Mouse (Mus musculus): ENCODE data around the gene Rb1.

Gene Rb1

GRCm38 (mm10) chr14:73201447-73201846 lies 124.2 kb downstream of the Rb1 start:
- DNase-seq: no peak

- no peak for DNase-seq
Measured at GRCm38 (mm10) chr14:73199058-73199457, 126.6 kb downstream of the Rb1 start.

- no peak for DNase-seq
Measured at GRCm38 (mm10) chr14:73186875-73187274, 138.7 kb downstream of the Rb1 start.

GRCm38 (mm10) chr14:73181144-73181543 lies 144.5 kb downstream of the Rb1 start:
- DNase-seq: no peak

GRCm38 (mm10) chr14:73180671-73181070 lies 145.0 kb downstream of the Rb1 start:
- no peak for DNase-seq

GRCm38 (mm10) chr14:73179221-73179681 lies 146.4 kb downstream of the Rb1 start:
- DNase-seq: no peak

- no peak for DNase-seq
Measured at GRCm38 (mm10) chr14:73177961-73178360, 147.7 kb downstream of the Rb1 start.

GRCm38 (mm10) chr14:73176266-73176665 lies 149.4 kb downstream of the Rb1 start:
- no peak for DNase-seq

GRCm38 (mm10) chr14:73175814-73176213 lies 149.8 kb downstream of the Rb1 start:
- DNase-seq: peak in 1 of 2 experiments; percentile 57

GRCm38 (mm10) chr14:73175031-73175430 lies 150.6 kb downstream of the Rb1 start:
- DNase-seq: no peak

- no peak for DNase-seq
Measured at GRCm38 (mm10) chr14:73174091-73174995, 151.3 kb downstream of the Rb1 start.

- DNase-seq: no peak
Measured at GRCm38 (mm10) chr14:73173662-73174061, 152.0 kb downstream of the Rb1 start.

- no peak for DNase-seq
Measured at GRCm38 (mm10) chr14:73172196-73173011, 153.2 kb downstream of the Rb1 start.

GRCm38 (mm10) chr14:73169926-73170844 lies 155.4 kb downstream of the Rb1 start:
- DNase-seq: no peak

- DNase-seq: no peak
Measured at GRCm38 (mm10) chr14:73168605-73169004, 157.0 kb downstream of the Rb1 start.

GRCm38 (mm10) chr14:73165136-73165535 lies 160.5 kb downstream of the Rb1 start:
- no peak for DNase-seq

GRCm38 (mm10) chr14:73163363-73163998 lies 162.1 kb downstream of the Rb1 start:
- DNase-seq: no peak

- no peak for DNase-seq
Measured at GRCm38 (mm10) chr14:73162192-73162800, 163.3 kb downstream of the Rb1 start.

GRCm38 (mm10) chr14:73161303-73161702 lies 164.3 kb downstream of the Rb1 start:
- no peak for DNase-seq

GRCm38 (mm10) chr14:73148125-73148524 lies 177.5 kb downstream of the Rb1 start:
- DNase-seq: no peak

GRCm38 (mm10) chr14:73146721-73147120 lies 178.9 kb downstream of the Rb1 start:
- DNase-seq: no peak

GRCm38 (mm10) chr14:73145531-73145930 lies 180.1 kb downstream of the Rb1 start:
- DNase-seq: no peak
